Mouse (Mus musculus) olfactory bulb, adult 2 months (tissue): ENCODE measurements around the gene Tdgf1. TPM values are rescaled to one million over a fixed set of nuclear protein-coding genes. Genes with fewer than 3 reads are reported as not detected.

Experiments
- H3K27ac ChIP-seq: fragments of 200-500 bp; 2 replicates; pipeline ENCODE4 v1.5.1; 2012; ENCODE audit warnings: low read depth, low read length; ENCODE audit not compliant: insufficient read depth
- H3K4me1 ChIP-seq: fragments of 200-500 bp; 2 replicates; pipeline ENCODE4 v1.6.1; 2012; ENCODE audit warnings: low read length; ENCODE audit not compliant: control insufficient read depth, insufficient read depth
- H3K4me3 ChIP-seq: fragments of 200-500 bp; 2 replicates; pipeline ENCODE4 v1.5.1; 2012; ENCODE audit warnings: mild to moderate bottlenecking, low read depth, low read length, moderate library complexity; ENCODE audit not compliant: insufficient read depth
- CTCF ChIP-seq: fragments of 200-500 bp; IDR thresholded peaks from 2 replicates; pipeline ENCODE4 v1.5.1; 2012; ENCODE audit warnings: low read depth, mild to moderate bottlenecking, low read length, moderate library complexity; ENCODE audit not compliant: insufficient read depth
- POLR2A ChIP-seq: fragments of 200-500 bp; IDR thresholded peaks from 2 replicates; pipeline ENCODE4 v1.6.1; 2012; ENCODE audit warnings: mild to moderate bottlenecking, low read depth, low read length, moderate library complexity; ENCODE audit not compliant: insufficient read depth
- WGBS: fragments of 180-500 bp; shearing (Covaris S2); methylation state at CpG from one replicate; pipeline ENCODE4 v1.1.7; 2018; 5-methylcytosine and 5-hydroxymethylcytosine counted together
- polyA plus RNA-seq: library from polyadenylated mRNA; stranded (reverse); fragments of >200 nt; gene quantifications from 2 replicates; pipeline ENCODE4 v1.2.4, GENCODE M21; 2012; ENCODE audit warnings: low replicate concordance; ENCODE audit not compliant: missing spikeins, insufficient read depth, insufficient read length

Tdgf1 gene
- not detected in 2 replicates for polyA plus RNA-seq

- Histone ChIP-seq H3K4me3 (no peak within 1 kb of the TSS), H3K27ac (no peak within 1 kb of the TSS), H3K4me1 (peaks cover 5% of the 10 kb centered on the region; the same call in 1 of the 2 replicates)
- no peak for TF ChIP-seq CTCF
- no peak for TF ChIP-seq POLR2A
- WGBS: 58% methylated on average over 11 of the region's 11 CpGs
Measured at GRCm38 (mm10) chr9:110945926-110946325, at the start of gene Tdgf1. TSS of gene Tdgf1 (minus strand) at chr9:110946158.

- WGBS: 9% methylated on average over 13 of the region's 13 CpGs
- H3K27ac ChIP-seq: no peak overlapping the region
- H3K4me3 ChIP-seq: peak overlapping the region; percentile 54
- no peak for TF ChIP-seq CTCF
- peak; percentile 29; the same call in 1 of the 2 replicates for TF ChIP-seq POLR2A
- no peaks in the 10 kb centered on the region for H3K4me1 ChIP-seq
Measured at GRCm38 (mm10) chr9:110994716-110995172, 48.8 kb upstream of the Tdgf1 start.

- Histone ChIP-seq H3K4me1 (no peaks in the 10 kb centered on the region), H3K27ac (no peak overlapping the region), H3K4me3 (no peak overlapping the region)
- TF ChIP-seq POLR2A: no peak
- TF ChIP-seq CTCF: no peak
- 67% methylated on average over 3 of the region's 3 CpGs for WGBS
Measured at GRCm38 (mm10) chr9:110993281-110993709, 47.3 kb upstream of the Tdgf1 start.

- H3K27ac ChIP-seq: no peak within 1 kb of the TSS
- H3K4me1 ChIP-seq: no peaks in the 10 kb centered on the region
- H3K4me3 ChIP-seq: no peak within 1 kb of the TSS
- TF ChIP-seq POLR2A (no peak), CTCF (no peak)
- 68% methylated on average over 6 of the region's 6 CpGs for WGBS
Measured at GRCm38 (mm10) chr9:110990204-110990603, 44.2 kb upstream of the Tdgf1 start, which contains the start of gene Rtp3. TSS of gene Rtp3 (minus strand) at chr9:110990583.

- no peaks in the 10 kb centered on the region for H3K4me1 ChIP-seq
- no peak overlapping the region for H3K27ac ChIP-seq
- no peak overlapping the region for H3K4me3 ChIP-seq
- no peak for TF ChIP-seq CTCF
- no peak for TF ChIP-seq POLR2A
- 98% methylated on average over 2 of the region's 2 CpGs for WGBS
Measured at GRCm38 (mm10) chr9:110989543-110989942, 43.6 kb upstream of the Tdgf1 start.

GRCm38 (mm10) chr9:110989141-110989540, 43.2 kb upstream of the Tdgf1 start:
- no peak overlapping the region for H3K27ac ChIP-seq
- no peak overlapping the region for H3K4me3 ChIP-seq
- WGBS: 57% methylated on average over 4 of the region's 4 CpGs
- H3K4me1 ChIP-seq: no peaks in the 10 kb centered on the region
- no peak for TF ChIP-seq CTCF
- TF ChIP-seq POLR2A: no peak

GRCm38 (mm10) chr9:110988078-110988477, 42.1 kb upstream of the Tdgf1 start:
- Histone ChIP-seq H3K4me3 (no peak overlapping the region), H3K27ac (no peak overlapping the region), H3K4me1 (no peaks in the 10 kb centered on the region)
- TF ChIP-seq POLR2A: no peak
- no peak for TF ChIP-seq CTCF
- 88% methylated on average over 3 of the region's 3 CpGs for WGBS

GRCm38 (mm10) chr9:110987331-110987730, 41.4 kb upstream of the Tdgf1 start:
- WGBS: 79% methylated on average over 4 of the region's 4 CpGs

GRCm38 (mm10) chr9:110985951-110986350, 40.0 kb upstream of the Tdgf1 start:
- H3K4me1 ChIP-seq: 0 out of 2 replicates have a peak, but pooled peaks cover 2% of the 10 kb centered on the region
- no peak overlapping the region for H3K27ac ChIP-seq
- 92% methylated on average over 8 of the region's 8 CpGs for WGBS
- no peak overlapping the region for H3K4me3 ChIP-seq
- no peak for TF ChIP-seq CTCF
- TF ChIP-seq POLR2A: no peak

More at GRCm38 (mm10) chr9:110987331-110987730, 41.4 kb upstream of the Tdgf1 start:
- Histone ChIP-seq H3K27ac (no peak overlapping the region), H3K4me1 (0 out of 2 replicates have a peak, but pooled peaks cover 1% of the 10 kb centered on the region), H3K4me3 (no peak overlapping the region)
- TF ChIP-seq CTCF (no peak), POLR2A (no peak)
